Mouse (Mus musculus) embryonic fibroblast, embryonic 13.5 days (primary cell): ENCODE results near the gene Tbc1d1.

Source experiments
- CTCF ChIP-seq: IDR thresholded peaks from 2 replicates; pipeline ENCODE4 v1.5.1; 2011; ENCODE audit warnings: mild to moderate bottlenecking, control low read depth, low read length, moderate library complexity, borderline replicate concordance; ENCODE audit not compliant: insufficient read depth
- POLR2A ChIP-seq: IDR thresholded peaks from 2 replicates; pipeline ENCODE4 v1.6.1; 2011; ENCODE audit warnings: low read depth, mild to moderate bottlenecking, control low read depth, low read length, moderate library complexity

GRCm38 (mm10) chr5:64373695-64374094, 217.6 kb downstream of the Tbc1d1 start:
- TF ChIP-seq CTCF: no peak
- no peak for TF ChIP-seq POLR2A
